Mouse (Mus musculus): ENCODE data around the gene Htr1d.

DNA sequence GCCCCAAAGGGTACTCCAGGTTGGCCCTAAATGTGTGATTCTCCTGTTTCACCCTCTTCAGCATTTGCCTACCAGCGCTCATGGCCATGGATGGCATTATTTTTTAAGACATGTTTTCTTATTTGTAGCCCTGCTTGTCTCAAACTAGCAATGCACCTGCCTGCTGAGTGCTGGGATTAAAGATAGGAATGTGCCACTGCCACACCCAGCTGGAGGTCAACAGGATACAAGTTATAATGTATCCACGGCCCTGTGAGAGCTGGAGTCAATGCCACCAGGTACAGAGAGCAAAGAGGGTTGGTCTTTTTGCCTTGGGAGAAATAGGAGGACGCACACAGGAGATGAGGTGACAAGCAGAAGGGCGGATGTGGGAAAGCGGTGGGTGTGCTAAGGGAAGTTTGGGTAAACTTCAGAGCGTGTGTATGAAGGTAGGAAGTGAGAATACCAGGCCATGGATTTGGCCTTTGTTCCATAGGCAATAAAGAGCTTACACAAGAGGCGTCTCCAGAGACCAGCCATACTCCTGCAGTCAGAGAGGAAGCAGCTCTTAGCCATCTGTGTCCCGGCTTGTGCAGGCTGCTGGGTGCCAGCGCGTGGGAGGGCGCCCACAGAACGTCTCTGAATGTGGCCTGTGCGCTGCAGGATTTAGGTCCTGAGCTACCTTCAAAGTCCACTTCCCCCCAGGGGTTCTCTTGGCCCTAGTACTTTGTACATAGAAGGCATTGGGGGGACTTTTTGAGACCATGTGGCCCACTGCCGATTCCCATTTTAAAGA is 45.4 kb downstream of the Htr1d start:
- TF ChIP-seq MAFK (IDR thresholded peaks at IDR 0.05; ENCODE audit: insufficient read depth, low read depth, low read length) (no peak), ZC3H11A (IDR thresholded peaks at IDR 0.05; ENCODE audit: borderline replicate concordance, low read depth, low read length) (no peak), ZNF384 (IDR thresholded peaks at IDR 0.05; ENCODE audit: low read depth, low read length) (no peak)
